Mouse (Mus musculus) liver, postnatal 0 days (tissue): ENCODE data around the gene Olfr329-ps.

Source experiments
- CTCF ChIP-seq: sonication (generic); IDR thresholded peaks from 2 replicates; pipeline ENCODE4 v1.5.1; 2016; ENCODE audit warnings: antibody characterized with exemption, low read depth
- EP300 ChIP-seq: IDR thresholded peaks from 2 replicates; pipeline ENCODE4 v1.6.1; 2016; ENCODE audit warnings: antibody characterized with exemption, low read depth, mild to moderate bottlenecking

GRCm38 (mm10) chr11:58570405-58570804, 24.2 kb upstream of the Olfr329-ps start, which contains the start of gene Olfr224:
- TF ChIP-seq CTCF (no peak), EP300 (no peak)
